Mouse (Mus musculus) kidney, embryonic 16.5 days (tissue): ENCODE data around the gene Batf3. TPM values are rescaled to one million over a fixed set of nuclear protein-coding genes. Genes with fewer than 3 reads are reported as not detected.

Experiments
- ATAC-seq: fragments of 200-750 bp; cut with Nextera tagmentation; 2 replicates; pipeline ENCODE4 v1.8.0; 2017; ENCODE audit warnings: moderate TSS enrichment; ENCODE audit not compliant: low FRiP score, low TSS enrichment
- H3K27ac ChIP-seq: fragments of 300-500 bp; sonication (generic); 2 replicates; pipeline ENCODE4 v1.5.1; 2014; ENCODE audit warnings: low read length
- H3K27me3 ChIP-seq: fragments of 300-500 bp; sonication (generic); 2 replicates; pipeline ENCODE4 v1.6.1; 2014; ENCODE audit warnings: low read length, control low read depth, mixed read lengths; ENCODE audit not compliant: insufficient read depth
- H3K36me3 ChIP-seq: fragments of 300-500 bp; sonication (generic); 2 replicates; pipeline ENCODE4 v1.6.1; 2014; ENCODE audit warnings: low read length, control low read depth, mixed read lengths; ENCODE audit not compliant: insufficient read depth
- H3K4me1 ChIP-seq: fragments of 300-500 bp; sonication (generic); 2 replicates; pipeline ENCODE4 v1.6.1; 2014; ENCODE audit warnings: low read length, control low read depth, mixed read lengths; ENCODE audit not compliant: insufficient read depth
- H3K4me2 ChIP-seq: fragments of 300-500 bp; sonication (generic); replicated peaks from 2 replicates; pipeline ENCODE4 v1.6.1; 2014; ENCODE audit warnings: low read depth, low read length
- H3K4me3 ChIP-seq: fragments of 300-500 bp; sonication (generic); 2 replicates; pipeline ENCODE4 v1.5.1; 2014; ENCODE audit warnings: mild to moderate bottlenecking, low read length
- H3K9ac ChIP-seq: fragments of 300-500 bp; sonication (generic); replicated peaks from 2 replicates; pipeline ENCODE4 v1.6.1; 2014; ENCODE audit warnings: low read length
- H3K9me3 ChIP-seq: fragments of 300-500 bp; sonication (generic); 2 replicates; pipeline ENCODE4 v1.6.1; 2016; ENCODE audit warnings: low read length, control low read depth
- WGBS: fragments of 180-500 bp; shearing (Covaris S2); extraction: QIAGEN DNeasy Blood & Tissue Kit; methylation state at CpG from one replicate; pipeline ENCODE4 v1.1.7; 2014; 5-methylcytosine and 5-hydroxymethylcytosine counted together
- polyA plus RNA-seq: library from polyadenylated mRNA; unstranded; fragments of >200 nt; fragmentation: Nextera tagmentation; extraction: Ambion mirVana; gene quantifications from 2 replicates; pipeline ENCODE4 v1.2.1, GENCODE M21; 2015

Batf3 gene
- polyA plus RNA-seq, 1 experiment from 2014 or later: 13.5 TPM

- Histone ChIP-seq H3K9ac (no peak overlapping the region), H3K27me3 (no peaks in the 10 kb centered on the region), H3K4me3 (no peak overlapping the region), H3K4me1 (peaks cover 16% of the 10 kb centered on the region), H3K9me3 (no peaks in the 10 kb centered on the region), H3K36me3 (peaks cover 23% of the 10 kb centered on the region), H3K4me2 (no peak overlapping the region), H3K27ac (no peak overlapping the region)
- WGBS: 73% methylated on average over 4 of the region's 4 CpGs
- ATAC-seq: no peak
Observed at GRCm38 (mm10) chr1:191065188-191065587, 32.5 kb upstream of the Batf3 start.

- no peaks in the 10 kb centered on the region for H3K27me3 ChIP-seq
- H3K36me3 ChIP-seq: peaks cover 47% of the 10 kb centered on the region
- no peaks in the 10 kb centered on the region for H3K9me3 ChIP-seq
- H3K4me2 ChIP-seq: no peak overlapping the region
- no peak overlapping the region for H3K4me3 ChIP-seq
- 73% methylated on average over 5 of the region's 5 CpGs for WGBS
- ATAC-seq: no peak
- no peak overlapping the region for H3K9ac ChIP-seq
- H3K4me1 ChIP-seq: peaks cover 10% of the 10 kb centered on the region
- H3K27ac ChIP-seq: no peak overlapping the region
Observed at GRCm38 (mm10) chr1:191068377-191068776, 29.3 kb upstream of the Batf3 start.

- Histone ChIP-seq H3K27me3 (no peaks in the 10 kb centered on the region), H3K9me3 (no peaks in the 10 kb centered on the region), H3K4me1 (no peaks in the 10 kb centered on the region), H3K4me3 (no peak overlapping the region), H3K27ac (no peak overlapping the region), H3K4me2 (no peak overlapping the region), H3K36me3 (peaks cover 47% of the 10 kb centered on the region), H3K9ac (no peak overlapping the region)
- no peak for ATAC-seq
- WGBS: 94% methylated on average over 4 of the region's 4 CpGs
Observed at GRCm38 (mm10) chr1:191070259-191070658, 27.4 kb upstream of the Batf3 start.

GRCm38 (mm10) chr1:191071613-191072012 lies 26.0 kb upstream of the Batf3 start:
- 90% methylated on average over 6 of the region's 6 CpGs for WGBS
- Histone ChIP-seq H3K4me2 (no peak overlapping the region), H3K9ac (no peak overlapping the region), H3K27me3 (no peaks in the 10 kb centered on the region), H3K36me3 (peaks cover 42% of the 10 kb centered on the region), H3K27ac (no peak overlapping the region), H3K9me3 (no peaks in the 10 kb centered on the region), H3K4me3 (no peak overlapping the region), H3K4me1 (no peaks in the 10 kb centered on the region)
- no peak for ATAC-seq

- peaks cover 46% of the 10 kb centered on the region for H3K36me3 ChIP-seq
- no peaks in the 10 kb centered on the region for H3K9me3 ChIP-seq
- H3K27ac ChIP-seq: no peak overlapping the region
- no peak overlapping the region for H3K9ac ChIP-seq
- no peaks in the 10 kb centered on the region for H3K4me1 ChIP-seq
- H3K4me3 ChIP-seq: no peak overlapping the region
- WGBS: 88% methylated on average over 16 of the region's 16 CpGs
- H3K27me3 ChIP-seq: no peaks in the 10 kb centered on the region
- ATAC-seq: no peak
- no peak overlapping the region for H3K4me2 ChIP-seq
Observed at GRCm38 (mm10) chr1:191072329-191072913, 25.2 kb upstream of the Batf3 start.

GRCm38 (mm10) chr1:191073001-191073400 lies 24.6 kb upstream of the Batf3 start:
- H3K4me2 ChIP-seq: no peak overlapping the region
- H3K36me3 ChIP-seq: peaks cover 48% of the 10 kb centered on the region
- no peaks in the 10 kb centered on the region for H3K4me1 ChIP-seq
- H3K9ac ChIP-seq: no peak overlapping the region
- H3K27me3 ChIP-seq: no peaks in the 10 kb centered on the region
- no peak overlapping the region for H3K27ac ChIP-seq
- no peak overlapping the region for H3K4me3 ChIP-seq
- H3K9me3 ChIP-seq: no peaks in the 10 kb centered on the region
- 33% methylated on average over 6 of the region's 6 CpGs for WGBS
- peak; percentile 57; the same call in 1 of the 2 replicates for ATAC-seq

- H3K9ac ChIP-seq: no peak overlapping the region
- 60% methylated on average over 4 of the region's 4 CpGs for WGBS
- peaks cover 53% of the 10 kb centered on the region for H3K36me3 ChIP-seq
- no peak overlapping the region for H3K4me2 ChIP-seq
- ATAC-seq: 0 out of 2 replicates have a peak, but pooled peaks have one; percentile 28
- H3K4me3 ChIP-seq: no peak overlapping the region
- H3K9me3 ChIP-seq: no peaks in the 10 kb centered on the region
- H3K27ac ChIP-seq: no peak overlapping the region
- no peaks in the 10 kb centered on the region for H3K27me3 ChIP-seq
- H3K4me1 ChIP-seq: no peaks in the 10 kb centered on the region
Observed at GRCm38 (mm10) chr1:191073486-191073885, 24.2 kb upstream of the Batf3 start.

- H3K27me3 ChIP-seq: no peaks in the 10 kb centered on the region
- no peaks in the 10 kb centered on the region for H3K9me3 ChIP-seq
- WGBS: 49% methylated on average over 10 of the region's 10 CpGs
- no peaks in the 10 kb centered on the region for H3K4me1 ChIP-seq
- no peak overlapping the region for H3K9ac ChIP-seq
- H3K4me3 ChIP-seq: no peak overlapping the region
- H3K4me2 ChIP-seq: no peak overlapping the region
- peak; percentile 53; the same call in 1 of the 2 replicates for ATAC-seq
- peak overlapping the region; percentile 28; the same call in 1 of the 2 replicates for H3K27ac ChIP-seq
- H3K36me3 ChIP-seq: peaks cover 50% of the 10 kb centered on the region
Observed at GRCm38 (mm10) chr1:191075199-191075883, 22.3 kb upstream of the Batf3 start.

GRCm38 (mm10) chr1:191083230-191083629 lies 14.4 kb upstream of the Batf3 start:
- WGBS: 84% methylated on average over 8 of the region's 8 CpGs
- no peak overlapping the region for H3K27ac ChIP-seq
- no peak overlapping the region for H3K4me3 ChIP-seq
- H3K4me2 ChIP-seq: no peak overlapping the region
- no peaks in the 10 kb centered on the region for H3K27me3 ChIP-seq
- peaks cover 38% of the 10 kb centered on the region for H3K36me3 ChIP-seq
- ATAC-seq: 0 out of 2 replicates have a peak, but pooled peaks have one; percentile 25
- no peaks in the 10 kb centered on the region for H3K9me3 ChIP-seq
- H3K4me1 ChIP-seq: no peaks in the 10 kb centered on the region
- H3K9ac ChIP-seq: no peak overlapping the region

GRCm38 (mm10) chr1:191084951-191085559 lies 12.6 kb upstream of the Batf3 start:
- Histone ChIP-seq H3K27ac (no peak overlapping the region), H3K4me2 (no peak overlapping the region), H3K9me3 (no peaks in the 10 kb centered on the region), H3K36me3 (peaks cover 31% of the 10 kb centered on the region), H3K4me1 (no peaks in the 10 kb centered on the region), H3K9ac (no peak overlapping the region), H3K4me3 (no peak overlapping the region), H3K27me3 (no peaks in the 10 kb centered on the region)
- 71% methylated on average over 5 of the region's 5 CpGs for WGBS
- no peak for ATAC-seq
